Mouse (Mus musculus): Measurements from ENCODE around the gene Slc38a5.

The Slc38a5 gene

DNA sequence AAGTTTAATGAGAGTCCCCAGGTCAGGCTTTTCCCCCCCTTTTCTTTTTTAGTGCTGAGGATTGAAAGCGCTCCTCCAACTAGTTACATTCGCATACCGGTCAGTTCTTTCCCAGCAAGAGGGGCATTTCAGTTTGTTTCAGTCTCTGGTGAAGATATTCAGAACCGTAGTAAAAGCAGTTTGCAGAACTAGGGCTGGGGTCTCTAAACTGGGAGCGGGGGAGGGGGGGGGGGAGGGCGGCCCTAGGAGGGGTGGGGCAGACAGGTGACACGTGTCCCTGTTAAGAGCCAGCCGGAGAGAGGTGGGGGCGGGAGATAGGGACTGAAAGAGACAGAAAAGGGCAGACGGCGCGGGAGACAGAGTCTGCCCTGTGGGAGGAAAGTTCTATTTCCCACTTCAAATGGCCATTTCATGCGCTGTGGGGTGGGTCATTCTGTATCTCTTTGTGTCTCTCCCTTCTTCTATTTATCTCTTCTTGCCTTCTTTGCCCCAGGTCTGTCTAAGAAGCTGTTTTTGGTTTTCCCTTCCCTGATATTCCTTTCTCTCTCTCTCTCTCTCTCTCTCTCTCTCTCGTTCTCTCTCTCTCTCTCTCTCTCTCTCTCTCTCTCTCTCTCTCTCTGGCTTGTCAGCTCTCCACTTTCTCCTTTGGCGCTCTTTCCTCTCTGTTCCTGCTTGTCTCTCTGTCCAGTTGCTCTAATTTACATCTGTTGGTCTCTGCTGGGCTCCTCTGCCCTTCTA is at the start of gene Slc38a5:
Gene Slc38a5 (plus strand): TSS at position 51 of the 738 bp plus-strand sequence.
- no peak for DNase-seq (ENCODE audit: low read depth)

GRCm38 (mm10) chrX:8222296-8222677 is 48.6 kb upstream of the Slc38a5 start:
- DNase-seq (ENCODE audit: low read depth), result no peak

DNA sequence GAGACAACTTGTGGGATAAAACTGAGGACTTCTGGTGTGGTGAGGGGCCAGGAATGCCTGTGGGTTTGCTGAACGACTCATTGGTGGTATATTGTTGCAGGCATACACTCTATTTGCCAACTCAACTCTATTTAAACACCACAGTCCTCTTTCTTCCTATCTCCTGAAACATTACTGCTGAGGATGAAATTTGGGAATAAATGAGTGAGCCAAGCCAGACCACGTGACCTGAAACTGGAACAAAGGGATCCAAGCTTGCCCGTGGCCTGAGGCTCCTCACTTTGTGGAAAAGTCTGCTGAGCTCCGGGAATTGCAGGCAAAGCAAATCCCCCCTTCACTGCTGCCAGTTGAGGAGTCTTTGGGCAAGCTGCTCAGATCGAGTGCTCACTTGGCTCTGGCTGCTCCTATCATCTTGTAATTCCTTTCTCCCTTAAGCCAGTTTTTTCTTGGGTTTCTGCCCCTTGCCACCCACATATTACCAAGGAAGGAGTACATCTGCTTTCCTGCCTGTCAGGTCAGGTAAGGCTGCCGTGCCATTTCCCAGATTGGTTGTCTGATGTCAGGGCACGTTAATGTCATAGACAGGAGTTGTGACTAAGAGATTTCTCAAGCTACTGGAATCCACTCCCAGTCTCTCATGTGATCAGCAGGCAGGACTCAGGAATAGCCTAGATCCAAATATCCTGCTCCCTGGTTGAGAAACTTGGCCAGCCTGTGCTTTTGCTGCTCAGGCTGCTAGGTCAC is 48.1 kb upstream of the Slc38a5 start:
- DNase-seq (ENCODE audit: low read depth), result peak; percentile 77

GRCm38 (mm10) chrX:8223473-8223872 is 47.5 kb upstream of the Slc38a5 start:
- no peak for DNase-seq (ENCODE audit: low read depth)

DNA sequence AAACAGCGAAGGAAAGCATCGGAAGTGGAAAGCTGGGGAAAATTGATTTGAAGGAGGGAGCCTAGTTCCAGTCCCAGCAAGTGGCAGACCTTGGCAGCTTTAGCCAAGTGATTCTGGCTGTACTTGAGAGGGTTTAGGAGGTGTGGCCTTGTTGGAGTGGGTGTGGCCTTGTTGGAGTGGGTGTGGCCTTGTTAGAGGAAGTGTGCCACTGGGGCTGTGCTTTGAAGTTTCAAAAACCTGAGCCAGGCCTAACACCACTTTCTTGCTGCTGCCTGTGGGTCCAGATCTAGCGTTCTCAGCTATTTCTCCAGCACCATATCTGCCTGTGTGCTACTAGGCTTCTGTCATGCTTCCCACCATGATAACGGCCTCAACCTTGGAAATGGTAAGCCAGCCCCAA is 40.7 kb upstream of the Slc38a5 start:
- peak; percentile 14 for DNase-seq (ENCODE audit: low read depth)

DNA sequence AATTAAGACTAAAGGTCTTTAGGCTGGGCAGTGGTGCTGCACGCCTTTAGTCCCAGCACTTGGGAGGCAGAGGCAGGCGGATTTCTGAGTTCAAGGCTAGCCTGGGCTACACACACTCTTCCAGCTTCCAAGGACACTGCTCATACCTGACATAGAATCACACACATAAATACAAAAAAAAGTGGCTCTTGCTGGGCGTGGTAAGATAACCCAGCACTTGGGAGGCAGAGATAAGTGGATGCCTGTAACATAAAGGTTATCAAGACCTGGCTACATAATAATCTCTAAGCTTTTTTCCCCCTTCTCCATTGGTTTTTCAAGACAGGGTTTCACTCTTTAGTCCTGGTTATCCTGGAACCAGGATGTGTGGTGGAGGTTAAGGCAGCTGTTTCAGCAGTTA is 37.3 kb upstream of the Slc38a5 start:
- DNase-seq (ENCODE audit: low read depth), result no peak

- DNase-seq (ENCODE audit: low read depth), result peak; percentile 54
These were observed 34.2 kb upstream of the Slc38a5 start for GRCm38 (mm10) chrX:8236704-8237103.

DNA sequence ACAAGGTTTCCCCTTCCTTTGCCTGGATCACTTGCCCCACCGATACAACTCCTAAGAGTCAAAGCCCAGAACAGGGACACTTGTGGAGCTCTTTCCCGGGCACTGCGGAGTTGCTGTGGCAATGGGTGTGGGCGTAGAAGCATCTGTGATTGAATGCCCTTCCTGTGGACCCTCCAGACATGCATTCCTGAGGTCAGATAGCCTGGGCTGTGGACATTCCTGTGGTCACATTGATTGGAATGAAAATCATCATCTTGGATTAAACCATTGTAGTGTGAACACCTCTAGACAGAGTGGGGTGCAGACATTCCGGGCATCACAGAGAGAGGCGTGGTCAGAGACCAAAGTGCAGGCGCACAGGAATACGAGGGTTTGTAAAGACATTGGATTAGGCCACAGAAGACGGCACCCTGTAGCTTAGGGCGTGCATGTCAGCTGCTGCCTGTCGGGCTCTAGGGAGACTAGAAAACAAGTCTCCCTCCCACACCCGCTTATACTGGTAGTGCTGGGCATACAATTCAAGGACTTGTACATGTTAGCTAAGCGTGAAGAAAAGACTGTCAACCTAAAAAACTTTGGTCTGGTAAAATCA is 32.0 kb upstream of the Slc38a5 start:
- DNase-seq (ENCODE audit: low read depth), result peak; percentile 44

- DNase-seq (ENCODE audit: low read depth), result peak; percentile 20
These were observed 23.3 kb upstream of the Slc38a5 start for GRCm38 (mm10) chrX:8247680-8248079.

- DNase-seq (ENCODE audit: low read depth), result no peak
These were observed 22.3 kb upstream of the Slc38a5 start for GRCm38 (mm10) chrX:8248542-8249120.

GRCm38 (mm10) chrX:8251789-8252333 is 19.1 kb upstream of the Slc38a5 start:
- DNase-seq (ENCODE audit: low read depth), result no peak

- peak; percentile 92 for DNase-seq (ENCODE audit: low read depth)
These were observed 18.3 kb upstream of the Slc38a5 start, which contains the start of gene Ftsj1 for GRCm38 (mm10) chrX:8252334-8253285. Gene Ftsj1 (minus strand): TSS chrX:8252406.

DNA sequence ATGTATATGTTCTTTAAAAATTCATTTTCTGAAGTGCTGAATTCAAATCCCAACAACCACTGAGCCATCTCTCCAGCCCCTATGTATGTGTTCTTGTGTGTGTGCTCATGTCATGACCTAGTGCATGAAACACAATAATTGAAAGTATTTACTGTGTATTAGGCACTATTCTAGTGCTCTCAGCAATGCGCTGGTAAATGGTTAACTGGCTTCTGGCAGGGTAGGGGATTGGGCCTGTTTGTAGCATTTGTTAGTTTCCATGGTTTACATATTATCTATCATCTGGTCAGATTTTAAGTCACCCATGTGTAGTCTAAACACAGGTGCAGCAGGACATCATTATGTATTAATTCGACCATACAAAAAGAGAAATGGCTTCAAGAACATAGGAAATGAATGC is 17.2 kb upstream of the Slc38a5 start:
- no peak for DNase-seq (ENCODE audit: low read depth)

DNA sequence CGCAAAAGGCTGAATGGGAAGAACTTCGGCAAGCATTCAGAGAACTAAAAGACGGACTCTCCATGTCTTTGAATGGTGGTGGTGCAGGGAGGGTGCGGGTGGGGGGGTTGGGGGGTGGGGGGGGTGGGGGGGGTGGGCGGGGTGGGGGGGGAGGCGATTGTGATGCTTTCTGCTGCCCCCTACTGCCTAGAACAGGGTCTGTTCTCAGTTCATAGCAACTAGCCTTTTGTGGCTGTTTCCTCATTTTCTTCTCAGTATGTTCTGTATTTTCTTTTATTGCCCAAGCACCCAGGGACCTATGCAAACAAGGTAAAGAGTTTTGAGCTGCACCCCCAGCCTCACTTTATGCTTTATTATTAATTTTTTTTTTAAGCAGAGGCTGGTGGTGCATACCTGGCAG is 15.1 kb upstream of the Slc38a5 start:
- DNase-seq (ENCODE audit: low read depth), result no peak

DNA sequence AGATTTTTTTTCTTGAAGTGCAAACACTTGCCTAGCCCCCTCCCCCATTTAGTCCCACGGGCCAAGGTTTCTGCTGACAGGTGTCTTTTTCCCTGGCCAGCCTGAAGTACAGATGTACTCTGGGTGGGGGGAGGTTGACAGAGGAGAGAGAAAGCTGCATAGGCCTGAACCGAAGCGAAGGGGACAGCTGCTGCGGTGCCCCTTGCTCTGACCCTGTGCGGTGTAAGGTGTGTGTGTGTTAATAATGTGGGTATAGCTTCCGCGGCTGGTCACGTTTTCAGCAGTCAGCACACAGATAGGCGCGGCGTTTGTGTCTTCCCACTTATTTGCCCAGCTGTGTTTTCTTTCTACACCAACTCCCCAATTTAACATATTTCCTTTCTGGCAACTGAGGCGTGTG is 11.5 kb upstream of the Slc38a5 start:
- no peak for DNase-seq (ENCODE audit: low read depth)

- no peak for DNase-seq (ENCODE audit: low read depth)
These were observed 7.7 kb upstream of the Slc38a5 start for GRCm38 (mm10) chrX:8263156-8263804.

DNA sequence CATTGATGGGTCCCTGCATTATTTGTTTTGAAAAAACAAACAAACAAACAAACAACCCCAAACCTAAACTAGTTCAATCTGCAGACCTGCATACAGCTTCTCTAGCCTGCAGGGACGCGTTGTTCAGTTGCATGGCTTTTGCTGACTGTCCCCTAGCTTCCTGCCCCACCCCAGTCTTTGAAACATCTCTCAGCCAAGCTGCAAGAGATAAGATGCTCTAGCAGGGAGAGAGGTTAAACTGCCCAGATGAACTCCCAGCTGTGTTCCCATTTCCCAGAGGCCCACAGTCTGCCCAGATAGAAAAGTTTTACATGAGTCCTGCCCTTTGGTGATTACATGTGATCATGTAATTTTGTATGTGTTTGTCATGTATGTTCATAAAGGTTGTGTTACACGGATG is 6.7 kb upstream of the Slc38a5 start:
- no peak for DNase-seq (ENCODE audit: low read depth)

DNA sequence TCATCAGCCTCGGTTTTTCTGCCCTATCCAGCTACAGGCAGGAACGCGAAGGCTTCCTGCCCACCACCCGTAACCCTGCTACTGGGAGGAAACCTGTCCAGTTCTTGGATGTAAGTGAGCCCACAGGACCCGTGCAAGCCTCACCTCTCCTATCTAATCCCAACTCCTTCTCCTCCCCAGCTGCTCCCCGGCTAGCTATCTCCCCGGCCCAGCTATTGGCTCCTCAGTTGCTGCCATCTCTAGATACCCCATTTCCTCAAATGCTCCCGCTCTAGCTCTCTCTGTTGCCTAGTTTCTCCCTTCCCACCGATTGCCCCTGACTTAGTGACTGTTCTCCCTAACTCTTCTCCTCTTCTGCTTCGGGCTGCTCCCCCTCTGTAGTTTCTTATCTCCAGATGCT is 1.1 kb downstream of the Slc38a5 start:
- no peak for DNase-seq (ENCODE audit: low read depth)

GRCm38 (mm10) chrX:8274056-8274455 is 3.1 kb downstream of the Slc38a5 start:
- no peak for DNase-seq (ENCODE audit: low read depth)

- DNase-seq (ENCODE audit: low read depth), result no peak
These were observed 17.7 kb downstream of the Slc38a5 start for GRCm38 (mm10) chrX:8288621-8289020.

- no peak for DNase-seq (ENCODE audit: low read depth)
These were observed 38.4 kb downstream of the Slc38a5 start for GRCm38 (mm10) chrX:8309302-8309701.

Data from NIH3T3 (cell line).